Mouse (Mus musculus) forebrain, embryonic 11.5 days (tissue): ENCODE results near the gene Gnai3. TPM values are rescaled to one million over a fixed set of nuclear protein-coding genes. Genes with fewer than 3 reads are reported as not detected.

Source experiments
- ATAC-seq: fragments of 200-750 bp; cut with Nextera tagmentation; replicated peaks from 2 replicates; pipeline ENCODE4 v1.8.0; 2017; ENCODE audit warnings: moderate TSS enrichment; ENCODE audit not compliant: low FRiP score
- DNase-seq: peaks from one replicate; pipeline ENCODE4 v3.0.0-alpha.2; 2017; ENCODE audit warnings: low spot score
- H3K27ac ChIP-seq: fragments of 300-500 bp; sonication (generic); 2 replicates; pipeline ENCODE4 v1.5.1; 2014; ENCODE audit warnings: low read depth, low read length
- H3K27me3 ChIP-seq: fragments of 300-500 bp; sonication (generic); 2 replicates; pipeline ENCODE4 v1.6.1; 2014; ENCODE audit warnings: mild to moderate bottlenecking, low read length, mixed read lengths; ENCODE audit not compliant: control insufficient read depth, insufficient read depth
- H3K36me3 ChIP-seq: fragments of 300-500 bp; sonication (generic); 2 replicates; pipeline ENCODE4 v1.6.1; 2014; ENCODE audit warnings: mild to moderate bottlenecking, low read length, moderate library complexity, mixed read lengths; ENCODE audit not compliant: control insufficient read depth, insufficient read depth
- H3K4me1 ChIP-seq: fragments of 300-500 bp; sonication (generic); replicated peaks from 2 replicates; pipeline ENCODE4 v1.6.1; 2014; ENCODE audit warnings: low read length, mixed read lengths; ENCODE audit not compliant: control insufficient read depth, insufficient read depth
- H3K4me2 ChIP-seq: fragments of 300-500 bp; sonication (generic); 2 replicates; pipeline ENCODE4 v1.6.1; 2014; ENCODE audit warnings: low read depth, mild to moderate bottlenecking, low read length, moderate library complexity, mixed read lengths; ENCODE audit not compliant: severe bottlenecking
- H3K4me3 ChIP-seq: fragments of 300-500 bp; sonication (generic); 2 replicates; pipeline ENCODE4 v1.5.1; 2014; ENCODE audit warnings: low read depth, low read length
- H3K9ac ChIP-seq: fragments of 300-500 bp; sonication (generic); 2 replicates; pipeline ENCODE4 v1.6.1; 2014; ENCODE audit warnings: low read length
- H3K9me3 ChIP-seq: fragments of 300-500 bp; sonication (generic); 2 replicates; pipeline ENCODE4 v1.6.1; 2016; ENCODE audit warnings: low read length, mixed read lengths; ENCODE audit not compliant: control insufficient read depth
- WGBS: fragments of 180-500 bp; shearing (Covaris S2); extraction: QIAGEN DNeasy Blood & Tissue Kit; methylation state at CpG from one replicate; pipeline ENCODE4 v1.1.7; 2014; 5-methylcytosine and 5-hydroxymethylcytosine counted together
- polyA plus RNA-seq: library from polyadenylated mRNA; unstranded; fragments of >200 nt; fragmentation: Nextera tagmentation; extraction: Ambion mirVana; gene quantifications from 2 replicates; pipeline ENCODE4 v1.2.1, GENCODE M21; 2014

The Gnai3 gene
- 210 and 213 TPM in 2 replicates for polyA plus RNA-seq

DNA sequence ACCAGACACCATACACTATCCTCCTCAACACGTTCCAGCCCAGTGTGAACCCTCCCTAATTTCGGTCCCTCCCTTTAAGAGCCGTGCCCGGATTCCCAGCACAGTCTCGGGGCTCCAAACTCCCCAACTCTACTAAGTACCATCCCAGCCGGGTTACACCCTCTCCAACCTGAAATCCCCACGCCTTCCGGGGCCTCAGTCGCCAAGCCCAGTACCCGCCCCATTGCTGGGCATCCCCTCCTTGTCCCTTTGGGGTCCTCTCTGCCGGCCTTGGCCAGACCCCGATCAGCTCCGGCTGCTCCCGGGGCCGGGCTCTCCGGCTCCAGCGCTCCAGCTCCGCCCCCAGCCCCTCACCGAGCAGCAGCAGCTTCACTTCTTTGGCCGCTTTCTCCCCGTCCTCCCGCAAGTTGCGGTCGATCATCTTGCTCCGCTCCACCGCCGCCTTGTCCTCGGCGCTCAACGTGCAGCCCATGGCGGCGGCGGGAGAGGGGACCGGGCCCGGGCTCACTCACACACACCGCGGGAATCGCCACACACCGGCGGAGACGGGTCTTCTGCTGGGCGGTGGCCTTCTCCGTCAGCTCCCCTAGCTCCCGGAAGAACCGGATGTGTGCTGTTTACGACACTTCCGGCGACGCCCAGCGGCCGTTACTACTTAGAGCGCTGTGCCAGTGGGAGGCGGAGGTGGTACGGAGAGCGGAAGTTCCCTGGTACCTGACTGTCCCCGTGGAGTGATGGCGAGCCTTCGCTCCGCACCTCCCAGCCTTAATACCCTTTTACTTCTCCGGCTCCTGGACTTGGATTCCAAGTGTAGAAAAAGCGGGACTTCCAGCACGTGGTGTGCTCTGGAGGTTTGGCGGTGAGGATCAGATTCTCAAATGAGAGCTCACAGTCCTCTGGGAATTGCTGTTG, at the start of gene Gnai3:
Gene Gnai3 (minus strand): TSS at position 613 of the 912 bp plus-strand sequence.
- ATAC-seq (peak; percentile 95), DNase-seq (peak; percentile 93)
- Histone ChIP-seq H3K36me3 (no peaks in the 10 kb centered on the region), H3K27me3 (no peaks in the 10 kb centered on the region), H3K9me3 (no peaks in the 10 kb centered on the region), H3K4me1 (peaks cover 4% of the 10 kb centered on the region; the same call in 1 of the 2 replicates), H3K9ac (peak within 1 kb of the TSS; percentile 94), H3K4me2 (peak within 1 kb of the TSS; percentile 64), H3K27ac (peak within 1 kb of the TSS; percentile 86), H3K4me3 (peak within 1 kb of the TSS; percentile 96)
- under 1% methylated on average over 63 of the region's 63 CpGs for WGBS

- H3K27me3 ChIP-seq: no peaks in the 10 kb centered on the region
- H3K27ac ChIP-seq: no peak overlapping the region
- ATAC-seq (no peak), DNase-seq (no peak)
- no peak overlapping the region for H3K9ac ChIP-seq
- no peaks in the 10 kb centered on the region; the same call in 1 of the 2 replicates for H3K36me3 ChIP-seq
- H3K9me3 ChIP-seq: no peaks in the 10 kb centered on the region
- 88% methylated on average over 4 of the region's 4 CpGs for whole genome bisulfite sequencing
- no peak overlapping the region for H3K4me3 ChIP-seq
- H3K4me1 ChIP-seq: peaks cover 8% of the 10 kb centered on the region
- H3K4me2 ChIP-seq: no peak overlapping the region
Measured at GRCm38 (mm10) chr3:108195287-108195686, 49.3 kb upstream of the Gnai3 start.

- H3K4me3 ChIP-seq: no peak overlapping the region
- H3K9me3 ChIP-seq: no peaks in the 10 kb centered on the region
- H3K4me1 ChIP-seq: peaks cover 4% of the 10 kb centered on the region; the same call in 1 of the 2 replicates
- 90% methylated on average over 4 of the region's 4 CpGs for WGBS
- DNase-seq (peak; percentile 35), ATAC-seq (no peak)
- no peaks in the 10 kb centered on the region; the same call in 1 of the 2 replicates for H3K36me3 ChIP-seq
- no peaks in the 10 kb centered on the region for H3K27me3 ChIP-seq
- H3K4me2 ChIP-seq: no peak overlapping the region
- H3K27ac ChIP-seq: no peak overlapping the region
- H3K9ac ChIP-seq: no peak overlapping the region
Measured at GRCm38 (mm10) chr3:108193686-108194085, 47.7 kb upstream of the Gnai3 start.

DNA sequence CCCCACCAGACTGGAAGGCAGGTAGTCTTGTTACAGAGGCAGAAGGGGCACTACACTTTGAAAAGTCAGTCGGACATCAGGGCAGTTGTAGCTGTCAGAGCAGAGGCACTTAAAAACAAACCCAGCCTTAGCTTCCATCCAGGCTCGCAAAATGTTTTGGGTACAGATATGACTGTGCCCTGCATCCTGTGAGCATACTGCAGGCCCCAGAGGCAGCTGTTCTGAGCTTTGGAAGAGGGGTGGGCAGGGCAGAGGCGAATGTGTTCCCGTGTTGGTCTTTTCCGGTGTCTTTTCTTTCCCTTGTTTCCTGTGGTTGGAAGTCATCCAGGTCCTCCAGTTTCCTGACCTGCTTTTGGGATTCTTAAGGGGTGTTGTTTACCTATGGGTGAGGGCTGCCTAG, 44.0 kb upstream of the Gnai3 start:
- no peak overlapping the region for H3K27ac ChIP-seq
- ATAC-seq: no peak

GRCm38 (mm10) chr3:108188716-108189490, 43.0 kb upstream of the Gnai3 start:
- no peak overlapping the region for H3K4me3 ChIP-seq
- no peak overlapping the region for H3K4me2 ChIP-seq
- H3K4me1 ChIP-seq: peaks cover 4% of the 10 kb centered on the region; the same call in 1 of the 2 replicates
- WGBS: 75% methylated on average over 8 of the region's 9 CpGs
- H3K36me3 ChIP-seq: no peaks in the 10 kb centered on the region
- H3K27ac ChIP-seq: no peak overlapping the region
- ATAC-seq: no peak
- no peak overlapping the region for H3K9ac ChIP-seq
- peak; percentile 33 for DNase-seq
- H3K27me3 ChIP-seq: 0 out of 2 replicates have a peak, but pooled peaks cover 3% of the 10 kb centered on the region
- no peaks in the 10 kb centered on the region for H3K9me3 ChIP-seq

More for the DNA sequence above, 44.0 kb upstream of the Gnai3 start:
- Histone ChIP-seq H3K36me3 (no peaks in the 10 kb centered on the region), H3K4me2 (no peak overlapping the region), H3K4me3 (no peak overlapping the region), H3K9me3 (no peaks in the 10 kb centered on the region), H3K4me1 (peaks cover 4% of the 10 kb centered on the region; the same call in 1 of the 2 replicates), H3K9ac (no peak overlapping the region), H3K27me3 (no peaks in the 10 kb centered on the region)
- 84% methylated on average over 5 of the region's 5 CpGs for WGBS
- peak; percentile 42 for DNase-seq

GRCm38 (mm10) chr3:108187111-108187795, 41.3 kb upstream of the Gnai3 start:
- DNase-seq (peak; percentile 51), ATAC-seq (peak; percentile 34; the same call in 1 of the 2 replicates)
- peaks cover 4% of the 10 kb centered on the region; the same call in 1 of the 2 replicates for H3K4me1 ChIP-seq
- no peak overlapping the region; the same call in 1 of the 2 replicates for H3K4me3 ChIP-seq
- H3K9me3 ChIP-seq: no peaks in the 10 kb centered on the region
- 58% methylated on average over 20 of the region's 20 CpGs for WGBS
- no peak overlapping the region; the same call in 1 of the 2 replicates for H3K9ac ChIP-seq
- H3K27me3 ChIP-seq: 0 out of 2 replicates have a peak, but pooled peaks cover 3% of the 10 kb centered on the region
- no peak overlapping the region for H3K27ac ChIP-seq
- no peaks in the 10 kb centered on the region for H3K36me3 ChIP-seq
- peak overlapping the region; percentile 94; the same call in 1 of the 2 replicates for H3K4me2 ChIP-seq

- Histone ChIP-seq H3K27ac (no peak within 1 kb of the TSS), H3K9ac (peak within 1 kb of the TSS; percentile 72), H3K27me3 (0 out of 2 replicates have a peak, but pooled peaks cover 3% of the 10 kb centered on the region), H3K36me3 (no peaks in the 10 kb centered on the region), H3K9me3 (no peaks in the 10 kb centered on the region), H3K4me1 (peaks cover 4% of the 10 kb centered on the region; the same call in 1 of the 2 replicates), H3K4me2 (peak within 1 kb of the TSS; percentile 94), H3K4me3 (peak within 1 kb of the TSS; percentile 73)
- WGBS: under 1% methylated on average over 85 of the region's 100 CpGs
- ATAC-seq (peak; percentile 63), DNase-seq (peak; percentile 78)
Measured at GRCm38 (mm10) chr3:108186098-108187047, 40.4 kb upstream of the Gnai3 start, which contains the start of gene Amigo1. Gene Amigo1, plus strand, starts transcription at chr3:108186335.
